Mouse (Mus musculus) ES-Bruce4 (cell line): ENCODE data around the gene Abcf2. TPM values are rescaled to one million over a fixed set of nuclear protein-coding genes. Genes with fewer than 3 reads are reported as not detected.
A peak's percentile ranks its signal among the peaks of the same experiment; 100 is the strongest.

ENCODE experiments used
- H3K27ac ChIP-seq: 2 replicates; pipeline ENCODE4 v1.5.1; 2012; ENCODE audit warnings: low read length, inconsistent platforms; ENCODE audit not compliant: insufficient read depth
- H3K27me3 ChIP-seq: 2 replicates; pipeline ENCODE4 v1.6.1; 2012; ENCODE audit warnings: mild to moderate bottlenecking, low read length, inconsistent platforms; ENCODE audit not compliant: control insufficient read depth, poor library complexity, insufficient read depth, severe bottlenecking
- H3K36me3 ChIP-seq: 2 replicates; pipeline ENCODE4 v1.6.1; 2012; ENCODE audit warnings: inconsistent platforms, mild to moderate bottlenecking, low read length, moderate library complexity; ENCODE audit not compliant: control insufficient read depth, poor library complexity, insufficient read depth, severe bottlenecking
- H3K4me1 ChIP-seq: one replicate; pipeline ENCODE4 v1.8.1; 2011; ENCODE audit warnings: low read length; ENCODE audit not compliant: control insufficient read depth, insufficient read depth
- H3K4me3 ChIP-seq: 2 replicates; pipeline ENCODE4 v1.5.1; 2011; ENCODE audit warnings: low read depth, mild to moderate bottlenecking, low read length
- H3K9ac ChIP-seq: 2 replicates; pipeline ENCODE4 v1.6.1; 2012; ENCODE audit warnings: low read depth, mild to moderate bottlenecking, inconsistent platforms; ENCODE audit not compliant: poor library complexity, severe bottlenecking
- H3K9me3 ChIP-seq: replicated peaks from 2 replicates; pipeline ENCODE4 v1.6.1; 2012; ENCODE audit warnings: mild to moderate bottlenecking, low read length, inconsistent platforms; ENCODE audit not compliant: control insufficient read depth, poor library complexity, insufficient read depth, severe bottlenecking
- CTCF ChIP-seq: IDR thresholded peaks from one replicate; pipeline ENCODE4 v1.8.1; 2011; ENCODE audit warnings: low read depth, low read length
- EP300 ChIP-seq: IDR thresholded peaks from 2 replicates; pipeline ENCODE4 v1.6.1; 2011; ENCODE audit warnings: low read depth, low read length; ENCODE audit not compliant: insufficient read depth
- POLR2A ChIP-seq: IDR thresholded peaks from one replicate; pipeline ENCODE4 v1.8.1; 2011; ENCODE audit warnings: low read length; ENCODE audit not compliant: insufficient read depth
- polyA plus RNA-seq: library from polyadenylated mRNA; stranded (reverse); fragments of >200 nt; gene quantifications from 2 replicates; pipeline ENCODE4 v1.2.4, GENCODE M21; 2011; ENCODE audit warnings: low read depth; ENCODE audit not compliant: missing spikeins, insufficient read depth, insufficient read length

Gene Abcf2
- polyA plus RNA-seq, 1 experiment: 113 TPM

- no peak overlapping the region for H3K4me3 ChIP-seq
- no peaks in the 10 kb centered on the region for H3K9me3 ChIP-seq
- H3K27ac ChIP-seq: no peak overlapping the region
- H3K27me3 ChIP-seq: peaks cover 2% of the 10 kb centered on the region; the same call in 1 of the 2 replicates
- no peak overlapping the region for H3K9ac ChIP-seq
- TF ChIP-seq CTCF: no peak
- TF ChIP-seq POLR2A: no peak
- no peak for TF ChIP-seq EP300
- H3K36me3 ChIP-seq: no peaks in the 10 kb centered on the region
- no peaks in the 10 kb centered on the region for H3K4me1 ChIP-seq
Observed at GRCm38 (mm10) chr5:24595261-24595660, 18.0 kb upstream of the Abcf2 start.

- Histone ChIP-seq H3K9ac (no peak overlapping the region), H3K4me3 (no peak overlapping the region), H3K36me3 (no peaks in the 10 kb centered on the region), H3K4me1 (no peaks in the 10 kb centered on the region), H3K9me3 (no peaks in the 10 kb centered on the region), H3K27me3 (0 out of 2 replicates have a peak, but pooled peaks cover 2% of the 10 kb centered on the region), H3K27ac (no peak overlapping the region)
- no peak for TF ChIP-seq POLR2A
- TF ChIP-seq EP300: no peak
- TF ChIP-seq CTCF: no peak
Observed at GRCm38 (mm10) chr5:24594346-24594745, 17.1 kb upstream of the Abcf2 start.

- Histone ChIP-seq H3K27ac (no peak overlapping the region), H3K27me3 (0 out of 2 replicates have a peak, but pooled peaks cover 2% of the 10 kb centered on the region), H3K4me1 (no peaks in the 10 kb centered on the region), H3K36me3 (no peaks in the 10 kb centered on the region), H3K4me3 (no peak overlapping the region), H3K9me3 (no peaks in the 10 kb centered on the region), H3K9ac (no peak overlapping the region)
- TF ChIP-seq CTCF: no peak
- TF ChIP-seq POLR2A: no peak
Observed at GRCm38 (mm10) chr5:24593928-24594327, 16.7 kb upstream of the Abcf2 start.

GRCm38 (mm10) chr5:24593230-24593629, 16.0 kb upstream of the Abcf2 start:
- Histone ChIP-seq H3K27me3 (0 out of 2 replicates have a peak, but pooled peaks cover 2% of the 10 kb centered on the region), H3K36me3 (no peaks in the 10 kb centered on the region), H3K9ac (no peak overlapping the region), H3K27ac (no peak overlapping the region), H3K4me3 (no peak overlapping the region), H3K4me1 (no peaks in the 10 kb centered on the region), H3K9me3 (no peaks in the 10 kb centered on the region)
- TF ChIP-seq POLR2A: no peak
- TF ChIP-seq EP300: no peak

GRCm38 (mm10) chr5:24592471-24593160, 15.3 kb upstream of the Abcf2 start:
- Histone ChIP-seq H3K9ac (0 out of 2 replicates have a peak overlapping the region, but pooled peaks have one; percentile 8), H3K36me3 (no peaks in the 10 kb centered on the region), H3K9me3 (no peaks in the 10 kb centered on the region), H3K4me1 (no peaks in the 10 kb centered on the region), H3K4me3 (peak overlapping the region; percentile 12; the same call in 1 of the 2 replicates), H3K27me3 (no peaks in the 10 kb centered on the region), H3K27ac (no peak overlapping the region)
- no peak for TF ChIP-seq CTCF
- no peak for TF ChIP-seq EP300
- TF ChIP-seq POLR2A: no peak

- Histone ChIP-seq H3K4me3 (no peak overlapping the region), H3K36me3 (no peaks in the 10 kb centered on the region), H3K4me1 (no peaks in the 10 kb centered on the region), H3K9ac (no peak overlapping the region; the same call in 1 of the 2 replicates), H3K27me3 (no peaks in the 10 kb centered on the region), H3K9me3 (no peaks in the 10 kb centered on the region), H3K27ac (no peak overlapping the region)
- no peak for TF ChIP-seq EP300
- no peak for TF ChIP-seq CTCF
- TF ChIP-seq POLR2A: no peak
Observed at GRCm38 (mm10) chr5:24591796-24592470, 14.7 kb upstream of the Abcf2 start.
